Mouse (Mus musculus) intestine, embryonic 14.5 days (tissue): Measurements from ENCODE around the gene Ap1b1. TPM values are rescaled to one million over a fixed set of nuclear protein-coding genes. Genes with fewer than 3 reads are reported as not detected.

Experiments
- ATAC-seq: fragments of 200-750 bp; cut with Nextera tagmentation; replicated peaks from 2 replicates; pipeline ENCODE4 v1.8.0; 2017; ENCODE audit warnings: low read depth, moderate number of reproducible peaks, moderate TSS enrichment, moderate library complexity; ENCODE audit not compliant: low FRiP score, low TSS enrichment
- DNase-seq: peaks from one replicate; pipeline ENCODE4 v3.0.0-alpha.2; 2018; ENCODE audit warnings: low spot score
- H3K27ac ChIP-seq: fragments of 300-500 bp; sonication (generic); 2 replicates; pipeline ENCODE4 v1.5.1; 2014; ENCODE audit warnings: low read depth, mild to moderate bottlenecking, control low read depth
- H3K27me3 ChIP-seq: fragments of 300-500 bp; sonication (generic); replicated peaks from 2 replicates; pipeline ENCODE4 v1.6.1; 2014; ENCODE audit warnings: low read length, control low read depth; ENCODE audit not compliant: control insufficient read depth, insufficient read depth
- H3K36me3 ChIP-seq: fragments of 300-500 bp; sonication (generic); 2 replicates; pipeline ENCODE4 v1.6.1; 2014; ENCODE audit warnings: low read length, control low read depth; ENCODE audit not compliant: control insufficient read depth, insufficient read depth
- H3K4me1 ChIP-seq: fragments of 300-500 bp; sonication (generic); replicated peaks from 2 replicates; pipeline ENCODE4 v1.6.1; 2014; ENCODE audit warnings: low read length, control low read depth, mixed read lengths; ENCODE audit not compliant: control insufficient read depth, insufficient read depth
- H3K4me2 ChIP-seq: fragments of 300-500 bp; sonication (generic); 2 replicates; pipeline ENCODE4 v1.6.1; 2014; ENCODE audit warnings: low read length
- H3K4me3 ChIP-seq: fragments of 300-500 bp; sonication (generic); 2 replicates; pipeline ENCODE4 v1.5.1; 2014; ENCODE audit warnings: low read depth, low read length, control low read depth, mixed read lengths
- H3K9ac ChIP-seq: fragments of 300-500 bp; sonication (generic); 2 replicates; pipeline ENCODE4 v1.6.1; 2014; ENCODE audit warnings: mild to moderate bottlenecking, low read length
- H3K9me3 ChIP-seq: fragments of 300-500 bp; sonication (generic); 2 replicates; pipeline ENCODE4 v1.6.1; 2016; ENCODE audit warnings: low read length, control low read depth; ENCODE audit not compliant: control insufficient read depth
- WGBS: fragments of 180-500 bp; shearing (Covaris S2); extraction: QIAGEN DNeasy Blood & Tissue Kit; methylation state at CpG from one replicate; pipeline ENCODE4 v1.1.7; 2014; 5-methylcytosine and 5-hydroxymethylcytosine counted together
- polyA plus RNA-seq: library from polyadenylated mRNA; unstranded; fragments of >200 nt; fragmentation: Nextera tagmentation; extraction: Ambion mirVana; gene quantifications from 2 replicates; pipeline ENCODE4 v1.2.1, GENCODE M21; 2014

Ap1b1 gene
- polyA plus RNA-seq = 56.0 and 58.9 TPM in 2 replicates

DNA sequence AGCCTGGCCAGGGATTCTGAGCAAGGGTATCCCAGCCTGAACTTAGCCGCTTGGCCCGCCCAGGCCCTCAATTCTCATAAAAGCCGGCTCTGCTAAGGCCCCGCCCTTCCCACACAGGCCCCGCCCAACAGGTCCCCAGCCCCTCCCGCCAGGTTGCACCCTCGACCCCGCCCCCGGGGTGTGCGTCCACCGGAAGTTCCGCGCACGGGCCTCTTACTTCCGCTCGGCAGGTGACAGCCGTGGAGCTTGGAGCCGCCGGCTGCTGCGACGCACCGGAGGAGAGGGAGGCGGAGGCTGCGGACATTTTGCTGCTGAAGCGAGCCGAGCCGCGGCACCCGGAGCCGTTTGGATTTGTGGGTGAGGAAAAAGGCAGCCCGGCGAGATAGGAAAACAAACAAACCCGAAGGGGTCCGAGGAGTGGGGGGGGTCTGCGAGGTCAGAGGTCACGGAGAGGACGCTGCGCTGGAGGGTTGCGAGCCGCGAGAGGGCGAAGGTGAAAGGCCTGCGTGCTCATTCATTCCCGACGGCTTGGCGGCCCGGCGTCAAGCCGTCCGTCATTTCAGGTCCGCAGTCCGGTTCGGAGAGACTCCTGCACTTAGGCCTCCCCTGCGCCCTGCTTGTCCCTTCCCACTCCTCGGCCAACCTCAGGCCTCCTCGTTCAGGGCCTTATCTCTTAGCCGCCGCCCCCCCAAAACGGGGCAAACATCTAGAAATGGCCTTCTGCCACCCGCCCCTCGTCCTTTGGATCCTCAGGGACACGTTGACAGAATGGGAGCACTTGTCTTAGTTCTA, at the start of gene Ap1b1:
Gene Ap1b1, plus strand, starts transcription at position 130 of the 792 bp plus-strand sequence.
- H3K4me1 ChIP-seq = peaks cover 7% of the 10 kb centered on the region
- WGBS = 1% methylated on average over 61 of the region's 62 CpGs
- H3K4me3 ChIP-seq = peak within 1 kb of the TSS; percentile 60
- no peaks in the 10 kb centered on the region for H3K9me3 ChIP-seq
- H3K27ac ChIP-seq = no peak within 1 kb of the TSS
- peak within 1 kb of the TSS; percentile 60 for H3K9ac ChIP-seq
- ATAC-seq (peak; percentile 95), DNase-seq (peak; percentile 96)
- no peaks in the 10 kb centered on the region for H3K36me3 ChIP-seq
- peak within 1 kb of the TSS; percentile 61 for H3K4me2 ChIP-seq
- no peaks in the 10 kb centered on the region for H3K27me3 ChIP-seq

- Histone ChIP-seq H3K4me1 (peaks cover 6% of the 10 kb centered on the region; the same call in 1 of the 2 replicates), H3K27me3 (peaks cover 72% of the 10 kb centered on the region), H3K4me3 (peak overlapping the region; percentile 47), H3K36me3 (no peaks in the 10 kb centered on the region), H3K4me2 (peak overlapping the region; percentile 86), H3K9ac (no peak overlapping the region), H3K27ac (no peak overlapping the region), H3K9me3 (no peaks in the 10 kb centered on the region)
- DNase-seq (no peak), ATAC-seq (0 out of 2 replicates have a peak, but pooled peaks have one; percentile 5)
- WGBS = 43% methylated on average over 13 of the region's 13 CpGs
Observed at GRCm38 (mm10) chr11:4946530-4946929, 40.1 kb upstream of the Ap1b1 start.

- ATAC-seq = peak; percentile 81
- WGBS = under 1% methylated on average over 112 of the region's 120 CpGs
Observed at GRCm38 (mm10) chr11:4946947-4947812, 39.4 kb upstream of the Ap1b1 start.

DNA sequence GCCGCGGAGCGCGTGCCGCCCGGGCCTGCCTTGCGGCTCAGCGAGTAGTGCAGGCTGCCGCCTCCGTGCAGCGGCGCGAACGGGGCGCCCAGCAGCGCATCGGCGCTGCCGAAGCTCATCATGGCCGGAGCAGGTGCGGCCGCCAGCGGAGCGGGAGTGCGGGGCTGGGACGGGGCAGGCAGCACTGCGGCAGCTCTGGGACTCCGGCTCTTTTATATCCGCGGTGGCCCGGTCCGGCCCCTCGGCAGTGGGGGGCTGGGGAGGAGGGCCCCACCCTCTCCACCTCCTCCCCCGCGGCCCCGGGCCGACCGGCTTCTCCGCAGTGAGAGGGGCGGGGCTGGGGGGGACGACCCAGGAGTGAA, 38.8 kb upstream of the Ap1b1 start, which contains the start of gene Nefh:
Gene Nefh, minus strand, starts transcription at position 252 of the 362 bp plus-strand sequence.
- DNase-seq (no peak), ATAC-seq (peak; percentile 34; the same call in 1 of the 2 replicates)
- Histone ChIP-seq H3K9me3 (no peaks in the 10 kb centered on the region), H3K4me1 (peaks cover 6% of the 10 kb centered on the region; the same call in 1 of the 2 replicates), H3K27me3 (peaks cover 85% of the 10 kb centered on the region), H3K9ac (peak within 1 kb of the TSS; percentile 27; the same call in 1 of the 2 replicates), H3K27ac (no peak within 1 kb of the TSS), H3K4me2 (peak within 1 kb of the TSS; percentile 86), H3K4me3 (peak within 1 kb of the TSS; percentile 47), H3K36me3 (no peaks in the 10 kb centered on the region)
- WGBS = 2% methylated on average over 35 of the region's 41 CpGs

More at GRCm38 (mm10) chr11:4946947-4947812, 39.4 kb upstream of the Ap1b1 start:
- H3K4me3 ChIP-seq = peak overlapping the region; percentile 47
- no peaks in the 10 kb centered on the region for H3K9me3 ChIP-seq
- peak; percentile 75 for DNase-seq
- H3K9ac ChIP-seq = peak overlapping the region; percentile 27; the same call in 1 of the 2 replicates
- H3K27me3 ChIP-seq = peaks cover 78% of the 10 kb centered on the region
- peak overlapping the region; percentile 86 for H3K4me2 ChIP-seq
- H3K27ac ChIP-seq = no peak overlapping the region
- H3K36me3 ChIP-seq = no peaks in the 10 kb centered on the region
- H3K4me1 ChIP-seq = peaks cover 6% of the 10 kb centered on the region; the same call in 1 of the 2 replicates

GRCm38 (mm10) chr11:4948792-4949191, 37.8 kb upstream of the Ap1b1 start:
- WGBS = 42% methylated on average over 8 of the region's 8 CpGs
- Histone ChIP-seq H3K4me1 (peaks cover 6% of the 10 kb centered on the region; the same call in 1 of the 2 replicates), H3K27me3 (peaks cover 94% of the 10 kb centered on the region), H3K27ac (no peak overlapping the region), H3K9me3 (no peaks in the 10 kb centered on the region), H3K36me3 (no peaks in the 10 kb centered on the region), H3K4me2 (no peak overlapping the region), H3K4me3 (no peak overlapping the region), H3K9ac (no peak overlapping the region)
- ATAC-seq (no peak), DNase-seq (no peak)

DNA sequence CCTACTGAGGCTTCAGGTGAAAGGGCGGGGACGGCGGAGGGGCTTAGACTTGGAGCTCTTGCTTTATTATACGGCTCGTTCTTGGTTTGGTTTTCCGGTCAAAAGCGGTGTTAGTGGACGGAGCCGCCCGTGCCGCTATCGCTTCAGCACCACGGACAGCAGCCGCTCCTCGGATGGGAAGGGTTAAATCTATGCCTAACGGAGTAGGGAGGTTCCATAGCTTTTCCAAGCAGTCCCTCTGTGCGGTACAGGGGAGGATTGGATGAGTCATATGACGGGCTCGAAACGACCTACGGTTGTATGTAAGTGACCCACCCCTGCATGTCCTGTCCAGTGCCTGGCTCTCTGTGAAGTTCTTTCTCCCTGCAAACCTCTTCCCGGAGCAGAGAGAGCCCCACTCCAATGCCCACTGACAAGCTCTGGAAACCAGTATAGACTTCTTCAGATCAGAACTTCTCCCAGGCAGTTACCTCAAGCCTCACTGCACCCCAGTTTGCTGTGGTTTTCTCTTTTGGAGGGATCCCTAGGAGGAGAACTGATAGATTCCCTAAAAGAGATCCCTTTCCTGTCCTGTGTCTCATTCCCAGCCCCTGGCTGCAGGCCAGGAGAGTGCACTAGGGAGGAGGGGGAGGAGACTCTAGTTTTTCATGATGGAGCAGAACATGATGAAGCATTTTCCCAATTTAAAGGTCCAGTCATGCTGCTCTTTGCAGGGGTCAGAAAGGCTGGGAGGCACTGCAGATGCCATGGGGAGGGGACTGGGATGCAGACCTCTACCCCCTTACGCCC, 37.2 kb upstream of the Ap1b1 start:
- no peak overlapping the region for H3K4me2 ChIP-seq
- no peak overlapping the region for H3K4me3 ChIP-seq
- H3K9ac ChIP-seq = no peak overlapping the region
- no peaks in the 10 kb centered on the region for H3K36me3 ChIP-seq
- H3K9me3 ChIP-seq = no peaks in the 10 kb centered on the region
- ATAC-seq = peak; percentile 33; the same call in 1 of the 2 replicates
- peaks cover 9% of the 10 kb centered on the region; the same call in 1 of the 2 replicates for H3K4me1 ChIP-seq
- H3K27ac ChIP-seq = no peak overlapping the region
- peaks cover 97% of the 10 kb centered on the region for H3K27me3 ChIP-seq
- peak; percentile 95 for DNase-seq
- 4% methylated on average over 23 of the region's 23 CpGs for WGBS

- H3K9me3 ChIP-seq = no peaks in the 10 kb centered on the region
- ATAC-seq = 0 out of 2 replicates have a peak, but pooled peaks have one; percentile 8
- H3K4me3 ChIP-seq = no peak overlapping the region
- no peak overlapping the region for H3K27ac ChIP-seq
- H3K36me3 ChIP-seq = no peaks in the 10 kb centered on the region
- 0 out of 2 replicates have a peak, but pooled peaks cover 3% of the 10 kb centered on the region for H3K4me1 ChIP-seq
- no peak for DNase-seq
- peaks cover 66% of the 10 kb centered on the region for H3K27me3 ChIP-seq
- 7% methylated on average over 4 of the region's 6 CpGs for WGBS
- H3K4me2 ChIP-seq = no peak overlapping the region
- no peak overlapping the region for H3K9ac ChIP-seq
Observed at GRCm38 (mm10) chr11:4953401-4953800, 33.2 kb upstream of the Ap1b1 start.
